ENCODE assay signal across 13 mouse cellular contexts in the genomic region with DNA sequence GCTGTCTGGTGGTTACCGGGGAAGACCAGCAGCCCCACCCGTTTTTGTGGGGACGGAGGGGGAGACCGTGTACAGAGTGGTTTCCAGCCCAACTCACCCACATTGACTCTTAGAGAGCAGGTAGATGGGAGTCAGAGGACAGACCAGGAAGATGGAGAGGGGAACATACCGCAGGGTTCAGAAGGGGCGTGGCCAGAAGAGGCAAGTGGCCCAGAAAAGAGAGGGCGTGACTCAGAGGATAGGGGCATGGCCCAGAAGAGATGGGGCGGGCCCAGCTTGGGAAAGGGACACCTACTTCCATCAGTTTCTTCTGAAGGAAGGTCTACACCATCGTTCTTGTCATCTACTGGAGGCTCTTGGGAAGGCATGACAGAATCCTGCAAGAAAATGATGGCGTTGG.
"Had no signal": no experiment of that assay in that cellular context is flagged by ENCODE, and none has a peak within 500 bp of the region (broad histone marks: within the 10 kb centered on the region; RNA-seq: fewer than 3 reads in every experiment).

No protein-coding gene starts in this region.

- H3K36me3 ChIP-seq: limb, embryonic 13.5 days had no signal

- H3K27me3 ChIP-seq: limb, embryonic 13.5 days; neural tube, embryonic 15.5 days had no signal

- H3K27ac ChIP-seq: limb, embryonic 13.5 days; liver, embryonic 14.5 days; neural tube, embryonic 15.5 days had no signal

- H3K9me3 ChIP-seq: limb, embryonic 13.5 days; neural tube, embryonic 15.5 days had no signal

- H3K9ac ChIP-seq: limb, embryonic 13.5 days; liver, embryonic 14.5 days; neural tube, embryonic 15.5 days had no signal

- ATAC-seq: lung, postnatal 0 days had no signal

- DNase-seq: kidney, postnatal 14 days; left cerebral cortex, postnatal 4 days; lung, adult 18-20 months; lung, postnatal 4 days; midbrain, embryonic 14.5 days; right cerebral cortex, adult 18-20 months; thymus, adult 2 months; thymus, postnatal 36 days had no signal

- H3K4me3 ChIP-seq: limb, embryonic 13.5 days; myocyte; neural tube, embryonic 15.5 days had no signal

- H3K4me2 ChIP-seq: limb, embryonic 13.5 days; neural tube, embryonic 15.5 days had no signal

- H3K4me1 ChIP-seq: neural tube, embryonic 15.5 days had no signal
